Mouse (Mus musculus) embryonic facial prominence, embryonic 12.5 days (tissue): ENCODE data around the gene Dyrk3. TPM values are rescaled to one million over a fixed set of nuclear protein-coding genes. Genes with fewer than 3 reads are reported as not detected.
A peak's percentile ranks its signal among the peaks of the same experiment; 100 is the strongest.

ENCODE experiments used
- ATAC-seq: fragments of 200-750 bp; cut with Nextera tagmentation; 2 replicates; pipeline ENCODE4 v1.8.0; 2017; ENCODE audit not compliant: insufficient number of reproducible peaks, insufficient read depth, low FRiP score, low TSS enrichment
- H3K27ac ChIP-seq: fragments of 300-500 bp; sonication (generic); 2 replicates; pipeline ENCODE4 v1.5.1; 2016; ENCODE audit warnings: mild to moderate bottlenecking
- H3K27me3 ChIP-seq: fragments of 300-500 bp; sonication (generic); 2 replicates; pipeline ENCODE4 v1.6.1; 2016; ENCODE audit warnings: mild to moderate bottlenecking, moderate library complexity
- H3K36me3 ChIP-seq: fragments of 300-500 bp; sonication (generic); 2 replicates; pipeline ENCODE4 v1.6.1; 2016; ENCODE audit warnings: mild to moderate bottlenecking
- H3K4me1 ChIP-seq: fragments of 300-500 bp; sonication (generic); 2 replicates; pipeline ENCODE4 v1.6.1; 2016
- H3K4me2 ChIP-seq: fragments of 300-500 bp; sonication (generic); replicated peaks from 2 replicates; pipeline ENCODE4 v1.6.1; 2016; ENCODE audit warnings: mild to moderate bottlenecking, moderate library complexity
- H3K4me3 ChIP-seq: fragments of 300-500 bp; sonication (generic); 2 replicates; pipeline ENCODE4 v1.5.1; 2016; ENCODE audit warnings: mild to moderate bottlenecking
- H3K9ac ChIP-seq: fragments of 300-500 bp; sonication (generic); 2 replicates; pipeline ENCODE4 v1.6.1; 2016; ENCODE audit warnings: mild to moderate bottlenecking, moderate library complexity
- H3K9me3 ChIP-seq: fragments of 300-500 bp; sonication (generic); 2 replicates; pipeline ENCODE4 v1.6.1; 2016; ENCODE audit warnings: mild to moderate bottlenecking, moderate library complexity
- WGBS: fragments of 180-500 bp; shearing (Covaris S2); methylation state at CpG from one replicate; pipeline ENCODE4 v1.1.7; 2016; 5-methylcytosine and 5-hydroxymethylcytosine counted together
- polyA plus RNA-seq: library from polyadenylated mRNA; unstranded; fragments of >200 nt; fragmentation: Nextera tagmentation; extraction: Ambion mirVana; gene quantifications from 2 replicates; pipeline ENCODE4 v1.2.1, GENCODE M21; 2016

Gene Dyrk3
- polyA plus RNA-seq = 6.5 and 8.7 TPM in 2 replicates

- H3K4me1 ChIP-seq = peaks cover 10% of the 10 kb centered on the region
Observed at GRCm38 (mm10) chr1:131138191-131139016, at the start of gene Dyrk3. Gene Dyrk3 (minus strand): TSS chr1:131138340.

GRCm38 (mm10) chr1:131187856-131188255 is 49.7 kb upstream of the Dyrk3 start:
- WGBS = 85% methylated on average over 5 of the region's 5 CpGs
- no peaks in the 10 kb centered on the region for H3K36me3 ChIP-seq
- H3K27ac ChIP-seq = no peak overlapping the region
- H3K27me3 ChIP-seq = no peaks in the 10 kb centered on the region
- no peaks in the 10 kb centered on the region for H3K4me1 ChIP-seq
- H3K9me3 ChIP-seq = no peaks in the 10 kb centered on the region
- no peak overlapping the region for H3K4me3 ChIP-seq
- no peak overlapping the region for H3K4me2 ChIP-seq
- H3K9ac ChIP-seq = no peak overlapping the region
- no peak for ATAC-seq

More at GRCm38 (mm10) chr1:131138191-131139016, at the start of gene Dyrk3:
- H3K4me2 ChIP-seq = peak within 1 kb of the TSS; percentile 85
- no peaks in the 10 kb centered on the region for H3K9me3 ChIP-seq
- peak within 1 kb of the TSS; percentile 63 for H3K9ac ChIP-seq
- peak within 1 kb of the TSS; percentile 74 for H3K4me3 ChIP-seq
- H3K27me3 ChIP-seq = no peaks in the 10 kb centered on the region
- H3K27ac ChIP-seq = peak within 1 kb of the TSS; percentile 91
- ATAC-seq = peak; percentile 97
- WGBS = 5% methylated on average over 49 of the region's 49 CpGs
- H3K36me3 ChIP-seq = no peaks in the 10 kb centered on the region

- Histone ChIP-seq H3K4me3 (no peak overlapping the region), H3K36me3 (no peaks in the 10 kb centered on the region), H3K9me3 (no peaks in the 10 kb centered on the region), H3K4me1 (no peaks in the 10 kb centered on the region), H3K4me2 (no peak overlapping the region), H3K9ac (no peak overlapping the region), H3K27me3 (no peaks in the 10 kb centered on the region), H3K27ac (no peak overlapping the region)
- ATAC-seq = no peak
- 80% methylated on average over 6 of the region's 6 CpGs for WGBS
Observed at GRCm38 (mm10) chr1:131186995-131187394, 48.9 kb upstream of the Dyrk3 start.

GRCm38 (mm10) chr1:131185821-131186506 is 47.8 kb upstream of the Dyrk3 start:
- Histone ChIP-seq H3K4me1 (no peaks in the 10 kb centered on the region), H3K36me3 (peaks cover 2% of the 10 kb centered on the region; the same call in 1 of the 2 replicates), H3K27me3 (no peaks in the 10 kb centered on the region), H3K9me3 (no peaks in the 10 kb centered on the region), H3K9ac (no peak overlapping the region), H3K4me3 (no peak overlapping the region), H3K4me2 (no peak overlapping the region), H3K27ac (no peak overlapping the region)
- no peak for ATAC-seq
- 77% methylated on average over 13 of the region's 13 CpGs for WGBS

- peaks cover 8% of the 10 kb centered on the region; the same call in 1 of the 2 replicates for H3K36me3 ChIP-seq
- WGBS = 75% methylated on average over 8 of the region's 8 CpGs
- no peak overlapping the region for H3K9ac ChIP-seq
- H3K4me3 ChIP-seq = no peak overlapping the region
- H3K9me3 ChIP-seq = no peaks in the 10 kb centered on the region
- ATAC-seq = no peak
- H3K4me1 ChIP-seq = no peaks in the 10 kb centered on the region
- H3K27ac ChIP-seq = no peak overlapping the region
- H3K27me3 ChIP-seq = no peaks in the 10 kb centered on the region
- no peak overlapping the region for H3K4me2 ChIP-seq
Observed at GRCm38 (mm10) chr1:131184956-131185660, 47.0 kb upstream of the Dyrk3 start.

GRCm38 (mm10) chr1:131184253-131184955 is 46.3 kb upstream of the Dyrk3 start:
- Histone ChIP-seq H3K27me3 (no peaks in the 10 kb centered on the region), H3K4me2 (no peak overlapping the region), H3K27ac (no peak overlapping the region), H3K4me3 (no peak overlapping the region), H3K9me3 (no peaks in the 10 kb centered on the region), H3K36me3 (peaks cover 15% of the 10 kb centered on the region; the same call in 1 of the 2 replicates), H3K9ac (no peak overlapping the region), H3K4me1 (no peaks in the 10 kb centered on the region)
- WGBS = 84% methylated on average over 9 of the region's 9 CpGs
- ATAC-seq = no peak

- no peak for ATAC-seq
- no peak overlapping the region for H3K4me3 ChIP-seq
- 86% methylated on average over 7 of the region's 7 CpGs for WGBS
Observed at GRCm38 (mm10) chr1:131183201-131183600, 45.1 kb upstream of the Dyrk3 start.

GRCm38 (mm10) chr1:131181642-131182527 is 43.7 kb upstream of the Dyrk3 start:
- H3K4me1 ChIP-seq = no peaks in the 10 kb centered on the region
- peaks cover 23% of the 10 kb centered on the region for H3K36me3 ChIP-seq
- no peak overlapping the region for H3K27ac ChIP-seq
- ATAC-seq = no peak
- H3K9ac ChIP-seq = no peak overlapping the region
- H3K4me3 ChIP-seq = no peak overlapping the region
- no peak overlapping the region for H3K4me2 ChIP-seq
- WGBS = 65% methylated on average over 9 of the region's 9 CpGs
- H3K9me3 ChIP-seq = no peaks in the 10 kb centered on the region
- no peaks in the 10 kb centered on the region for H3K27me3 ChIP-seq

More at GRCm38 (mm10) chr1:131183201-131183600, 45.1 kb upstream of the Dyrk3 start:
- Histone ChIP-seq H3K9ac (no peak overlapping the region), H3K4me2 (no peak overlapping the region), H3K27ac (no peak overlapping the region), H3K4me1 (no peaks in the 10 kb centered on the region), H3K9me3 (no peaks in the 10 kb centered on the region), H3K27me3 (no peaks in the 10 kb centered on the region), H3K36me3 (peaks cover 16% of the 10 kb centered on the region; the same call in 1 of the 2 replicates)

- H3K4me1 ChIP-seq = no peaks in the 10 kb centered on the region
- WGBS = 89% methylated on average over 7 of the region's 7 CpGs
- H3K27ac ChIP-seq = no peak overlapping the region
- no peak overlapping the region for H3K4me3 ChIP-seq
- H3K4me2 ChIP-seq = no peak overlapping the region
- no peak for ATAC-seq
- H3K27me3 ChIP-seq = no peaks in the 10 kb centered on the region
- no peaks in the 10 kb centered on the region for H3K9me3 ChIP-seq
- no peak overlapping the region for H3K9ac ChIP-seq
- H3K36me3 ChIP-seq = peaks cover 38% of the 10 kb centered on the region
Observed at GRCm38 (mm10) chr1:131180386-131180785, 42.2 kb upstream of the Dyrk3 start.

GRCm38 (mm10) chr1:131178083-131178482 is 39.9 kb upstream of the Dyrk3 start:
- Histone ChIP-seq H3K9ac (no peak overlapping the region), H3K36me3 (peaks cover 59% of the 10 kb centered on the region), H3K27ac (no peak overlapping the region), H3K4me3 (no peak overlapping the region), H3K4me1 (no peaks in the 10 kb centered on the region), H3K9me3 (no peaks in the 10 kb centered on the region), H3K27me3 (no peaks in the 10 kb centered on the region), H3K4me2 (no peak overlapping the region)
- ATAC-seq = no peak
- WGBS = 65% methylated on average over 5 of the region's 5 CpGs
